Mouse (Mus musculus) bone marrow, adult 2 months (tissue): ENCODE measurements around the gene B4galt5. TPM values are rescaled to one million over a fixed set of nuclear protein-coding genes. Genes with fewer than 3 reads are reported as not detected.

ENCODE experiments used
- H3K27ac ChIP-seq: fragments of 200-500 bp; 2 replicates; pipeline ENCODE4 v1.5.1; 2012; ENCODE audit warnings: low read depth, mild to moderate bottlenecking, control low read depth, inconsistent platforms, low read length; ENCODE audit not compliant: control insufficient read depth, poor library complexity, insufficient read depth
- H3K4me1 ChIP-seq: fragments of 200-500 bp; 2 replicates; pipeline ENCODE4 v1.6.1; 2011; ENCODE audit warnings: low read length; ENCODE audit not compliant: control insufficient read depth, insufficient read depth
- H3K4me3 ChIP-seq: fragments of 200-500 bp; replicated peaks from 2 replicates; pipeline ENCODE3; 2011; ENCODE audit warnings: mild to moderate bottlenecking, low read depth, low read length, control low read depth; ENCODE audit not compliant: control insufficient read depth
- CTCF ChIP-seq: fragments of 200-500 bp; IDR thresholded peaks from 2 replicates; pipeline ENCODE4 v1.5.1; 2011; ENCODE audit warnings: low read length, control low read depth; ENCODE audit not compliant: control insufficient read depth, insufficient read depth
- POLR2A ChIP-seq: fragments of 200-500 bp; IDR thresholded peaks from 2 replicates; pipeline ENCODE4 v1.6.1; 2011; ENCODE audit warnings: low read depth, mild to moderate bottlenecking, control low read depth, low read length, borderline replicate concordance; ENCODE audit not compliant: control insufficient read depth
- WGBS: fragments of 180-500 bp; shearing (Covaris S2); methylation state at CpG from one replicate; pipeline ENCODE4 v1.1.7; 2018; 5-methylcytosine and 5-hydroxymethylcytosine counted together
- polyA plus RNA-seq: library from polyadenylated mRNA; stranded (reverse); fragments of >200 nt; gene quantifications from 2 replicates; pipeline ENCODE4 v1.2.4, GENCODE M21; 2011; ENCODE audit warnings: low replicate concordance; ENCODE audit not compliant: missing spikeins, insufficient read depth, insufficient read length

B4galt5 gene
- polyA plus RNA-seq, 1 experiment: 5.7 TPM

GRCm38 (mm10) chr2:167354046-167354445, 5.1 kb upstream of the B4galt5 start:
- Histone ChIP-seq H3K27ac (no peak overlapping the region), H3K4me1 (peaks cover 7% of the 10 kb centered on the region)
- 80% methylated on average over 8 of the region's 8 CpGs for WGBS

GRCm38 (mm10) chr2:167352496-167352895, 3.5 kb upstream of the B4galt5 start:
- H3K4me3 ChIP-seq: no peak overlapping the region
- WGBS: 36% methylated on average over 6 of the region's 6 CpGs
- TF ChIP-seq CTCF (no peak), POLR2A (no peak)
- H3K4me1 ChIP-seq: peaks cover 7% of the 10 kb centered on the region
- H3K27ac ChIP-seq: peak overlapping the region; percentile 44; the same call in 1 of the 2 replicates

More at GRCm38 (mm10) chr2:167354046-167354445, 5.1 kb upstream of the B4galt5 start:
- H3K4me3 ChIP-seq: no peak overlapping the region
- no peak for TF ChIP-seq CTCF
- TF ChIP-seq POLR2A: no peak

GRCm38 (mm10) chr2:167351371-167351951, 2.5 kb upstream of the B4galt5 start:
- Histone ChIP-seq H3K4me3 (no peak overlapping the region), H3K4me1 (peaks cover 4% of the 10 kb centered on the region), H3K27ac (peak overlapping the region; percentile 76)
- TF ChIP-seq POLR2A (no peak), CTCF (no peak)
- 4% methylated on average over 9 of the region's 9 CpGs for WGBS

GRCm38 (mm10) chr2:167350126-167350650, 1.2 kb upstream of the B4galt5 start:
- H3K4me3 ChIP-seq: no peak overlapping the region
- TF ChIP-seq POLR2A (no peak), CTCF (no peak)
- H3K27ac ChIP-seq: peak overlapping the region; percentile 17; the same call in 1 of the 2 replicates
- WGBS: 24% methylated on average over 8 of the region's 8 CpGs
- peaks cover 4% of the 10 kb centered on the region for H3K4me1 ChIP-seq

GRCm38 (mm10) chr2:167349283-167349936, 427 bp upstream of the B4galt5 start:
- H3K4me1 ChIP-seq: peaks cover 4% of the 10 kb centered on the region
- peak overlapping the region; percentile 62 for H3K4me3 ChIP-seq
- under 1% methylated on average over 50 of the region's 50 CpGs for WGBS
- no peak for TF ChIP-seq CTCF
- peak; percentile 69; the same call in 1 of the 2 replicates for TF ChIP-seq POLR2A
- H3K27ac ChIP-seq: peak overlapping the region; percentile 89

GRCm38 (mm10) chr2:167347991-167348375, 1.0 kb downstream of the B4galt5 start:
- Histone ChIP-seq H3K4me3 (peak overlapping the region; percentile 74), H3K27ac (peak overlapping the region; percentile 93; the same call in 1 of the 2 replicates), H3K4me1 (peaks cover 4% of the 10 kb centered on the region)
- WGBS: 10% methylated on average over 11 of the region's 11 CpGs
- TF ChIP-seq POLR2A (no peak), CTCF (no peak)

- Histone ChIP-seq H3K4me3 (no peak overlapping the region), H3K4me1 (peaks cover 4% of the 10 kb centered on the region)
Measured at GRCm38 (mm10) chr2:167347361-167347760, 1.6 kb downstream of the B4galt5 start.

GRCm38 (mm10) chr2:167345508-167346164, 3.3 kb downstream of the B4galt5 start:
- TF ChIP-seq CTCF (no peak), POLR2A (no peak)
- H3K4me3 ChIP-seq: no peak overlapping the region
- no peak overlapping the region for H3K27ac ChIP-seq
- WGBS: 53% methylated on average over 7 of the region's 7 CpGs
- no peaks in the 10 kb centered on the region; the same call in 1 of the 2 replicates for H3K4me1 ChIP-seq

More at GRCm38 (mm10) chr2:167347361-167347760, 1.6 kb downstream of the B4galt5 start:
- WGBS: 59% methylated on average over 4 of the region's 4 CpGs
- no peak overlapping the region for H3K27ac ChIP-seq
- TF ChIP-seq POLR2A (no peak), CTCF (no peak)
